Mouse (Mus musculus): ENCODE data around the gene Aagab.

Gene Aagab

GRCm38 (mm10) chr9:63672797-63673493, 70.5 kb downstream of the Aagab start:
- DNase-seq (ENCODE audit: low spot score in 2 of 2), result peak in 1 of 2 experiments; percentile 71

DNA sequence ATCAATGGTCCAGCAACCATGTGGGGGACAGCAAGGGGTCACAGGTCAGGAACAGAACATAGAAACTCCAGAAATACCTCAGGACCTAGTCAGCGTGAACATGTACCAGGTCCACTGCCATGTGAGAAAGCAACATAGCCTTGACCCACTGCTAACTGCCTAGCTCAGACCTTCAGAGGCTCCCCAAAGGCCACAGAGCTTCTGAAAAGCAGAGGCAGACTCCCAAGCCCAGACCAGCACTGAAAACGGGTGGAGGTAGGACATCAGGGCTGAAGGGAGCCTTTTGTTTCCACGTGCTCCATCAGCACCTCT, 71.0 kb downstream of the Aagab start:
- no peak for DNase-seq (ENCODE audit: low spot score in 2 of 2)

DNA sequence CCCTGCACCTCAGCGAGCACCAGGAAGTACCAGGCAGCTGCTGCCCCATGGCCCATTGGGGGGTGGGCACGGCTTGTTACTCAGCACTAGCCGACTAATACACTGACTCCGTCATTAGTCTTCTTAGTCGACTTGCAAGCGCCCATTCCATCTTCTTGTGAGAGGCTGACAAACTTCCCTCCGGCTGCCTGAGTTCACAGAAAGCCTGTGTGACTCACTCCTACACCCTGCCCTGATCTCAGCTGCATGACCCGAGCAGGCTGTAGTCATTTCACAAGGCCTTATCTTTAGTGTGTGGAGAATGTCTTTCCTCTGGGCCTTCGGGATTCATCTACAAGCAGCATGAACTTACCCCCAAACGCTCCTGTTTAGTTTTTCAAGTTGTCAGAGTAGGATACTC, 72.2 kb downstream of the Aagab start:
- DNase-seq (ENCODE audit: low spot score in 2 of 2), result peak in 1 of 2 experiments; percentile 56

- no peak for DNase-seq (ENCODE audit: low spot score in 2 of 2)
These were observed 75.2 kb downstream of the Aagab start for GRCm38 (mm10) chr9:63677621-63678020.

DNA sequence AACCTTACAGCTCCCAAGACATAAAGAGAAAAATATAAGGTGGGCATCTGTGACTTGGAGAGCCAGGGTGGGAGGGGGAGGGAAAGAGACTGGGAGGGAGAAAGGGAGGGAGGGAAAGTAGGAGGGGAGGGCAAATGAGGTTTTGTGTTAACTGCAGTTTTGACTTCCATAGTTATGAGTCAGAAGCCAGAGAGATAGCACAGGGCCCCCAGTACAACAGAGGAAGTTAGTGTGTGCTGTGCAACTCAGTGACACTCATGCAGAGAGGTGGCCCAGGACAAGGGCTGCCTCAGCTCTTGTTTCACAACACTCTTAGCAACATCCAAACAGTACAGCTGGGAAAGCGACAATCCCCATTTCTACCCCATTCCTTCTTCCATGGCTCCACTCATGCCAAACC, 75.6 kb downstream of the Aagab start:
- no peak for DNase-seq (ENCODE audit: low spot score in 2 of 2)

GRCm38 (mm10) chr9:63682301-63682700, 79.8 kb downstream of the Aagab start:
- no peak for DNase-seq (ENCODE audit: low spot score in 2 of 2)

DNA sequence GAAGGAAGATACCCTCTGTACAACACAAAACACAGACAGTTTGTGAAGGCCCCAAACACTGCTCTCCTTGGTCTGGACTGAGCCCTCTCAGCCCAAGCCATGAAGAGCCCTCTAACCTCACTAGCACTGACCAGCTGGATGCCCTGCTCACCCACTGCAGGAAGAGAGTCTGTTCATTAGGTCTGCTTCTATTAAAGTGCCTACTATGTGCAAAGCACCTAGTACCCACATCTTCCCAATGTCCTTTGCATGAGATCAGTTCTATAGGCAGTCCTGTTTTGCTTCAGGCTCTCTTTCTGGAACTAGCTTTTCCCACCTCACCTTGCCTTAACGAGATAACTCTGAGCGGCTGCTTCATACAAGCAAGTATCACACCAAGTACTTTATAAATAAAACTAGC, 80.5 kb downstream of the Aagab start:
- no peak for DNase-seq (ENCODE audit: low spot score in 2 of 2)

DNA sequence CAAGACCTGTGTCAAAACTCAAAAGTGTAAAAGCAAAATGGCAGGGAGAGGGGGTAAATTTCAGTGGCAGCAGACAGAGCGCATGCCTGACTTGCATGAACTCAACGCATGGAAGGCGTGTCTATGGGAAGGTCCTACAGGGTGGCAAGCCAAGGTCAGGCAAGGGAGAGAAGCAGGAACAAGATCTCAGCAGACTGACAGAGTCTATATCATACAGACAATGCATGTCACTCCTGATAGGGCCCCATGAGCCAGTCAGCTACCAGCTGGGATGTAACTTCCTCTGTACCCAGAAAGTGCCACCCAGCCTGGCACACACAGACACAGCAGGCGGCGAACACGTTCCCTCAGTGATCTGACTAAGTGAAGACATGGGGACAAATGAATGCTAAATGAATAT, 81.8 kb downstream of the Aagab start:
- DNase-seq (ENCODE audit: low spot score in 2 of 2), result no peak

GRCm38 (mm10) chr9:63685352-63685751, 82.9 kb downstream of the Aagab start:
- no peak for DNase-seq (ENCODE audit: low spot score in 2 of 2)

DNA sequence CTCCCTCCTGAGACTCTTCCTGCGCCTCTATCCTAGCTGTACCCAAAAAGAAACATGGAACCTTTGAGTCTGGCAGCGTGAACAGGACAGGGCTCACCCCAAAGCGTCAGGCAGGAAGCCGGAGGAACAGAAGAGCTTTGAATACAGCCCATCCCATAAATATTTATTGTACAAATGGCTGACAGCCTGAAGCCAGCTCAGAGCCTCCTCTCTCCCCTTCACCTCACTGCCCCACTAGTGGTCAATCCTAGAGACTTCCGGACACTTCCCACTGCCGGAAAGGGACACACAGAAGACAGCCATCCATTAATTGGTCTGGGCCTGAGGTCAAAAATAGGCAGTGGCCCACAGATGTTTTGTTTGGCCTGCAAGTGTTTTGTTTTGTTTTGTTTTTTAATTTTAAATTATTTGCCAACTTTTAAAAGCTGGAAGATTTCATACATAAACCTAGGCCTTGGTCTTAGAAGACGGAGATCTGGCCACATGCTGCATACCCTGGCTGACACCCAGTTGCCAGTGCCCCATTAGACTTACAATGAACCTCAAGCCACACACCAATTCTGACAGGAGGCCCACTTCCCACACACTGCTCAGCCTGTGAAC, 85.1 kb downstream of the Aagab start:
- DNase-seq (ENCODE audit: low spot score in 2 of 2), result no peak

DNA sequence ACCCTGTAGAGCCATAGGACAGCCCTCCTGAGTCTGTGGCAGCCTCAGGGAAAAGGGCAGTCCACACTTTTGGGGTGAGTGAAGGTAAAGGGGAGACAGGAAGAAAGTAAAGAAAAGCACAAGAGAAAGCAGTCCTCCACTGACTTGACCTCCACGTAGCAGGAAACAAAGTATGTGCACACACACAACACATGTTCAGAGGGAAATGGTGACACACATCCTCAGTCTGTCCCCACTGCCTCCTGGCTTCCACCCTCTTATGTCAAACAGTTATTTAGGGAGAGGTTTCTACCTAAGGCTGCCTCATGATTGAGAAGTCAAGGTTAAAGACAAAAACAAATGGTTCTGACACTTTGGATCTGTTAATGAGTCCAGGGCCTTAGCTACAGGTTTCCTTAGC, 88.1 kb downstream of the Aagab start:
- no peak for DNase-seq (ENCODE audit: low spot score in 2 of 2)

DNA sequence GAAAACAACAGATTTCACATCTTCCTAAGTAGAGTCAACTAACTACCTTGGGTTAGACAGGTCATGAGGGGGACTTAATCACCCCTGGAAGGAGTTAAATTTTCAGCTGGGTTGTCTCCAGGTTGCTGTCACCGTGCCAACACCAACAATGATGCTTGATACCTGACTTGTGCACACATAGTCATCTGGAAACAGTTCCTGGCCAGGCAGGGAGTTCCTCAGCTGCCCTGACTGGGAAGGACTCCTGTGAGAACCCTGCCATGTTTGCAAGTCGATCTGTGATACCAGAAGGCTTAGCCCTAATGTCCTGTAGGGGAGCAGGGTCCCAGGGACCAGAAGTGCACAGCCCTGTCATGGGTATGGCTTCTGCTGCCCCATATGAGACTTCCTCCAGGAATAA, 89.5 kb downstream of the Aagab start:
- no peak for DNase-seq (ENCODE audit: low spot score in 2 of 2)
